Mouse (Mus musculus) midbrain, embryonic 16.5 days (tissue): ENCODE data around the gene Vmn1r62. TPM values are rescaled to one million over a fixed set of nuclear protein-coding genes. Genes with fewer than 3 reads are reported as not detected.
"Not testable (repeated sequence)": the region's sequence is repeated elsewhere in the genome, so short reads cannot be mapped to it uniquely, and the experiment has no call there.

Source experiments
- ATAC-seq: fragments of 200-750 bp; cut with Nextera tagmentation; 2 replicates; pipeline ENCODE4 v1.8.0; 2017; ENCODE audit warnings: moderate TSS enrichment
- H3K27ac ChIP-seq: fragments of 300-500 bp; sonication (generic); 2 replicates; pipeline ENCODE4 v1.5.1; 2014; ENCODE audit warnings: mild to moderate bottlenecking, low read length, mixed read lengths
- H3K27me3 ChIP-seq: fragments of 300-500 bp; sonication (generic); 2 replicates; pipeline ENCODE4 v1.6.1; 2014; ENCODE audit warnings: low read depth, low read length, mixed read lengths; ENCODE audit not compliant: control insufficient read depth, insufficient read depth
- H3K36me3 ChIP-seq: fragments of 300-500 bp; sonication (generic); 2 replicates; pipeline ENCODE4 v1.6.1; 2014; ENCODE audit warnings: mild to moderate bottlenecking, low read length, moderate library complexity, mixed read lengths; ENCODE audit not compliant: control insufficient read depth, insufficient read depth
- H3K4me1 ChIP-seq: fragments of 300-500 bp; sonication (generic); 2 replicates; pipeline ENCODE4 v1.6.1; 2014; ENCODE audit warnings: mild to moderate bottlenecking, low read length, mixed read lengths; ENCODE audit not compliant: control insufficient read depth, insufficient read depth
- H3K4me2 ChIP-seq: fragments of 300-500 bp; sonication (generic); 2 replicates; pipeline ENCODE4 v1.6.1; 2014; ENCODE audit warnings: mild to moderate bottlenecking, low read length, mixed read lengths
- H3K4me3 ChIP-seq: fragments of 300-500 bp; sonication (generic); 2 replicates; pipeline ENCODE4 v1.5.1; 2014; ENCODE audit warnings: low read depth, mild to moderate bottlenecking, low read length, moderate library complexity, mixed read lengths
- H3K9ac ChIP-seq: fragments of 300-500 bp; sonication (generic); 2 replicates; pipeline ENCODE4 v1.6.1; 2014; ENCODE audit warnings: low read depth, low read length, mixed read lengths
- H3K9me3 ChIP-seq: fragments of 300-500 bp; sonication (generic); replicated peaks from 2 replicates; pipeline ENCODE4 v1.6.1; 2014; ENCODE audit warnings: mild to moderate bottlenecking, low read length, mixed read lengths; ENCODE audit not compliant: control insufficient read depth, poor library complexity, severe bottlenecking
- WGBS: fragments of 180-500 bp; shearing (Covaris S2); extraction: QIAGEN DNeasy Blood & Tissue Kit; methylation state at CpG from one replicate; pipeline ENCODE4 v1.1.7; 2014; 5-methylcytosine and 5-hydroxymethylcytosine counted together
- polyA plus RNA-seq: library from polyadenylated mRNA; unstranded; fragments of >200 nt; fragmentation: Nextera tagmentation; extraction: Ambion mirVana; gene quantifications from 2 replicates; pipeline ENCODE4 v1.2.1, GENCODE M21; 2015

The Vmn1r62 gene
- polyA plus RNA-seq = not detected in 2 replicates

DNA sequence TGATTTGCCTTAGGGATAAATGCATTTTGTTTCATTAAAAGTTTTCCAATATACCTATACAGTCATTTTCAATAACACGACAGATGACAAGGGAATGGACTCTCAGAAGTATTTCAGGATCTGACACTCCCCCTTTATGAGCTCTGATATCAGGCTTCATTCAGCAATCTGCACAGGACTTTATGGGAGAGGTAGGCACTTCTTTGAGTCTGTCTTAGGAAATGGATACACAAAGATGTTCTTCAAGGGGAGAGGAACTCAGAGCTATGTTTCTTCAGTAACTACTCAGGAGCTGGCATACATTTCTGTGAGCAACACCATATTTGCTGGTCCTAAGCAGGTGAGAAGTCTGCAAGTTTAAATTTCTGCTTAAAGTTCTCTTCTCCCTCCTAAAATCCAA, at the start of gene Vmn1r62:
Vmn1r62 (plus strand) TSS at position 301 of the 400 bp plus-strand sequence.
- H3K27ac ChIP-seq, H3K9me3 ChIP-seq, H3K4me2 ChIP-seq, ATAC-seq, H3K9ac ChIP-seq, H3K4me3 ChIP-seq, H3K27me3 ChIP-seq, H3K36me3 ChIP-seq, H3K4me1 ChIP-seq: not testable (repeated sequence)
- no CpG with 5 or more reads among the region's 1 CpGs for WGBS

Other genes with a start within 250 kb of the Vmn1r62 start
- gene Vmn1r59, start 216.9 kb upstream of the Vmn1r62 start, polyA plus RNA-seq = not detected in 2 replicates
- not detected in 2 replicates for gene Vmn2r28, start 179.7 kb upstream of the Vmn1r62 start, polyA plus RNA-seq
- not detected in 2 replicates for gene Vmn1r60, start 126.3 kb upstream of the Vmn1r62 start, polyA plus RNA-seq
- not detected in 2 replicates for gene Vmn1r61, start 60.3 kb upstream of the Vmn1r62 start, polyA plus RNA-seq
- gene Vmn1r63, start 131.8 kb downstream of the Vmn1r62 start, polyA plus RNA-seq = not detected in 2 replicates
- gene Vmn1r64, start 210.9 kb downstream of the Vmn1r62 start, polyA plus RNA-seq = not detected in 2 replicates